Mouse (Mus musculus) CH12.LX (cell line): ENCODE measurements around the gene Armc3. TPM values are rescaled to one million over a fixed set of nuclear protein-coding genes. Genes with fewer than 3 reads are reported as not detected.

Source experiments
- DNase-seq: peaks from one replicate; pipeline ENCODE4 v3.0.0-alpha.2; 2013; ENCODE audit errors: extremely low read depth
- H3K27ac ChIP-seq: 2 replicates; pipeline ENCODE4 v1.5.1; 2012; ENCODE audit warnings: low read depth, mild to moderate bottlenecking, control low read depth, moderate library complexity; ENCODE audit not compliant: insufficient read depth
- H3K27me3 ChIP-seq: replicated peaks from 2 replicates; pipeline ENCODE3; 2012; ENCODE audit warnings: inconsistent platforms
- H3K36me3 ChIP-seq, 2 experiments: replicated peaks in 1 of 2; 2 replicates each; pipeline versions ENCODE3 to v1.6.1; 2012; ENCODE audit warnings: inconsistent platforms in 1 of 2, low read length in 1 of 2, mild to moderate bottlenecking in 1 of 2, mixed read lengths in 1 of 2, moderate library complexity in 1 of 2; ENCODE audit not compliant: control insufficient read depth in 1 of 2, insufficient read depth in 1 of 2
- H3K4me1 ChIP-seq, 2 experiments: 2 replicates each; pipeline ENCODE4 v1.6.1; 2012; ENCODE audit warnings: inconsistent platforms in 1 of 2, moderate library complexity in 1 of 2; ENCODE audit not compliant: insufficient read depth in 2 of 2, control insufficient read depth in 1 of 2
- H3K4me2 ChIP-seq: 2 replicates; pipeline ENCODE4 v1.6.1; 2012; ENCODE audit warnings: low read depth, mild to moderate bottlenecking, control low read depth; ENCODE audit not compliant: poor library complexity, insufficient read depth, severe bottlenecking
- H3K4me3 ChIP-seq, 3 experiments: fragments of 150-350 bp in 1 of 3; sonication (generic) in 1 of 3; replicated peaks in 1 of 3; 2 replicates each; pipeline versions ENCODE3 to v1.5.1; 2011 to 2012; ENCODE audit warnings: low read depth in 2 of 3, low read length in 2 of 3, mild to moderate bottlenecking in 2 of 3, moderate library complexity in 2 of 3, control low read depth in 1 of 3, improper control_type of control experiment in 1 of 3, inconsistent platforms in 1 of 3, mixed read lengths in 1 of 3; ENCODE audit not compliant: poor library complexity in 1 of 3
- H3K79me2 ChIP-seq: replicated peaks from 2 replicates; pipeline ENCODE4 v1.6.1; 2012; ENCODE audit warnings: mild to moderate bottlenecking, moderate library complexity; ENCODE audit not compliant: control insufficient read depth, poor library complexity, insufficient read depth, severe bottlenecking; ENCODE audit errors: extremely low read depth
- H3K9ac ChIP-seq: 2 replicates; pipeline ENCODE4 v1.6.1; 2012; ENCODE audit warnings: low read depth, mild to moderate bottlenecking, control low read depth, moderate library complexity; ENCODE audit not compliant: insufficient read depth
- H3K9me3 ChIP-seq: replicated peaks from 2 replicates; pipeline ENCODE3; 2012; ENCODE audit warnings: low read length, inconsistent platforms, mixed read lengths
- CHD2 ChIP-seq: IDR thresholded peaks from 2 replicates; pipeline ENCODE4 v1.6.1; 2011; ENCODE audit warnings: low read length, improper control_type of control experiment
- EP300 ChIP-seq: IDR thresholded peaks from 2 replicates; pipeline ENCODE4 v1.6.1; 2011; ENCODE audit warnings: low read length, improper control_type of control experiment
- IRF4 ChIP-seq: IDR thresholded peaks from 2 replicates; pipeline ENCODE4 v1.6.1; 2014; ENCODE audit warnings: low read depth, mild to moderate bottlenecking, inconsistent platforms, low read length, improper control_type of control experiment
- JUN ChIP-seq: IDR thresholded peaks from 2 replicates; pipeline ENCODE4 v1.6.1; 2011; ENCODE audit warnings: low read depth, mild to moderate bottlenecking, low read length, improper control_type of control experiment, moderate library complexity; ENCODE audit not compliant: insufficient read depth
- JUND ChIP-seq: conservative IDR thresholded peaks from 2 replicates; pipeline ENCODE4 v1.6.1; 2011; ENCODE audit warnings: low read depth, low read length, improper control_type of control experiment
- KAT2A ChIP-seq: IDR thresholded peaks from 2 replicates; pipeline ENCODE4 v1.6.1; 2012; ENCODE audit warnings: low read length, improper control_type of control experiment, inconsistent platforms; ENCODE audit not compliant: insufficient replicate concordance
- MAFK ChIP-seq: IDR thresholded peaks from 2 replicates; pipeline ENCODE4 v1.6.1; 2011; ENCODE audit warnings: low read length, improper control_type of control experiment; ENCODE audit not compliant: insufficient replicate concordance
- MAZ ChIP-seq: IDR thresholded peaks from 2 replicates; pipeline ENCODE4 v1.6.1; 2012; ENCODE audit warnings: low read depth, mild to moderate bottlenecking, inconsistent platforms, low read length, improper control_type of control experiment, moderate library complexity
- MXI1 ChIP-seq: IDR thresholded peaks from 2 replicates; pipeline ENCODE4 v1.6.1; 2011; ENCODE audit warnings: mild to moderate bottlenecking, low read depth, low read length, improper control_type of control experiment
- MYC ChIP-seq: IDR thresholded peaks from 2 replicates; pipeline ENCODE4 v1.6.1; 2011; ENCODE audit warnings: low read depth, mild to moderate bottlenecking, improper control_type of control experiment, low read length
- NELFE ChIP-seq: IDR thresholded peaks from 2 replicates; pipeline ENCODE4 v1.6.1; 2011; ENCODE audit warnings: low read depth, low read length, improper control_type of control experiment
- NRF1 ChIP-seq: IDR thresholded peaks from 2 replicates; pipeline ENCODE4 v1.6.1; 2014; ENCODE audit warnings: low read depth, mild to moderate bottlenecking, inconsistent platforms, low read length, improper control_type of control experiment, moderate library complexity
- POLR2AphosphoS2 ChIP-seq: IDR thresholded peaks from 2 replicates; pipeline ENCODE4 v1.6.1; 2011; ENCODE audit warnings: low read depth, low read length, improper control_type of control experiment
- SMC3 ChIP-seq: IDR thresholded peaks from 2 replicates; pipeline ENCODE4 v1.6.1; 2011; ENCODE audit warnings: low read depth, low read length, improper control_type of control experiment
- TCF12 ChIP-seq: IDR thresholded peaks from 2 replicates; pipeline ENCODE4 v1.6.1; 2014; ENCODE audit warnings: low read depth, mild to moderate bottlenecking, inconsistent platforms, low read length, improper control_type of control experiment
- dilution Hi-C: fragments of 300-500 bp; cut with MboI; formaldehyde crosslinking; loops from 2 replicates; pipeline ENCODE4 v1.14.3; 2020; ENCODE audit warnings: low sequenced_read_pairs; ENCODE audit not compliant: extremely low pct_unique_long_range_greater_than_20kb, extremely low pct_ligation_motif_present
- in situ Hi-C: fragments of 300-500 bp; cut with MboI; formaldehyde crosslinking; loops from 3 replicates; pipeline ENCODE4 v1.14.3; 2019; ENCODE audit warnings: low sequenced_read_pairs, low pct_ligation_motif_present, low pct_unique_long_range_greater_than_20kb, mixed read lengths
- polyA plus RNA-seq: library from polyadenylated mRNA; unstranded; fragments of >175 nt; gene quantifications from 2 replicates; pipeline ENCODE4 v1.2.1, GENCODE M21; 2012; ENCODE audit warnings: low read depth; ENCODE audit not compliant: insufficient read length
- total RNA-seq, 2 experiments: library from RNA; depleted of rRNA; stranded (reverse); fragments of 300-350 nt in 1 of 2; fragments of >200 nt in 1 of 2; gene quantifications; 2 replicates each; pipeline ENCODE4 v1.2.3; 2012 to 2014

The Armc3 gene
- total and polyA plus RNA-seq, 3 experiments: 0.08 to 0.36 (median 0.21) TPM

- H3K4me2 ChIP-seq: no peak overlapping the region
- H3K36me3 ChIP-seq: no peaks in the 10 kb centered on the region
- dilution Hi-C loops (no loop called here), in situ Hi-C loops (no loop called here)
- H3K27ac ChIP-seq: no peak overlapping the region
- TF ChIP-seq MAFK: no peak
- no peak for TF ChIP-seq MYC
- no peak for TF ChIP-seq IRF4
- TF ChIP-seq JUND: no peak
- TF ChIP-seq KAT2A: no peak
- no peak for TF ChIP-seq EP300
- no peak for TF ChIP-seq JUN
- no peaks in the 10 kb centered on the region for H3K9me3 ChIP-seq
- no peaks in the 10 kb centered on the region for H3K27me3 ChIP-seq
- peaks cover 0 to 15% of the 10 kb centered on the region in 2 experiments; a peak in 2 of 4 replicates for H3K4me1 ChIP-seq
- no peak overlapping the region for H3K9ac ChIP-seq
- no peak overlapping the region for H3K4me3 ChIP-seq
- H3K79me2 ChIP-seq: no peaks in the 10 kb centered on the region
- DNase-seq: no peak
Observed at GRCm38 (mm10) chr2:19322448-19322847, 123.3 kb downstream of the Armc3 start.

GRCm38 (mm10) chr2:19326376-19326775 lies 127.3 kb downstream of the Armc3 start:
- dilution Hi-C loops (no loop called here), in situ Hi-C loops (loop anchor here (25.0 kb wide), 1 partner anchor 464 kb away; no protein-coding TSS in a partner anchor)
- no peak overlapping the region for H3K4me3 ChIP-seq
- H3K79me2 ChIP-seq: no peaks in the 10 kb centered on the region
- no peak overlapping the region for H3K4me2 ChIP-seq
- no peaks in the 10 kb centered on the region for H3K27me3 ChIP-seq
- H3K9ac ChIP-seq: no peak overlapping the region
- H3K36me3 ChIP-seq: no peaks in the 10 kb centered on the region
- peaks cover 0 to 7% of the 10 kb centered on the region in 2 experiments; a peak in 2 of 4 replicates for H3K4me1 ChIP-seq
- DNase-seq: no peak
- H3K9me3 ChIP-seq: no peaks in the 10 kb centered on the region
- no peak for TF ChIP-seq MXI1
- TF ChIP-seq POLR2AphosphoS2: no peak
- TF ChIP-seq IRF4: no peak
- H3K27ac ChIP-seq: no peak overlapping the region

DNA sequence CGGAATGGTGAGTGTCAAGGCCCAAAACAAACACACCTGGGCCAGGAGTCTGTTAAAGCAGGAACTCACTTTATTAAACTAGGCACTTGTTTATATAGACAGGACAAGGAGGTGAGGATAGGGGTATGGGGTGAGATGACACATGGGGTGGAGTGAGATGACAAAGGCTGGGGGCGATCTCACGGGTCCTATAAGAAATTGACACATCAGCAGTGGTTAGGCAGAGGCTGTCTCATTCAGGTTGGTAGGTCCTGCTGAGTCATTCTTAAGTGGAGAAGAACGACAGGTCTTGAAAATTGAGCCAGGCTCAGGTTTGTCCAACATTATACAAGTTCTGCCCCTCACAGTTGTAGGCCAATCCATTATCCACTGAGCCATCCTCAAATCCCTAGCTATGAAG lies 128.7 kb downstream of the Armc3 start:
- no peak overlapping the region for H3K4me3 ChIP-seq
- no peaks in the 10 kb centered on the region for H3K36me3 ChIP-seq
- H3K79me2 ChIP-seq: no peaks in the 10 kb centered on the region
- H3K9ac ChIP-seq: no peak overlapping the region
- dilution Hi-C loops: no loop called here
- in situ Hi-C loops: loop anchor here (25.0 kb wide), 1 partner anchor 466 kb away; no protein-coding TSS in a partner anchor
- TF ChIP-seq IRF4 (no peak), TCF12 (no peak), NELFE (no peak), SMC3 (no peak), CHD2 (no peak), MXI1 (no peak), MAZ (no peak), KAT2A (no peak), NRF1 (no peak)
- H3K4me1 ChIP-seq: peaks cover 0 to 7% of the 10 kb centered on the region in 2 experiments; a peak in 2 of 4 replicates
- no peak overlapping the region for H3K27ac ChIP-seq
- no peaks in the 10 kb centered on the region for H3K9me3 ChIP-seq
- no peaks in the 10 kb centered on the region for H3K27me3 ChIP-seq
- peak; percentile 59 for DNase-seq
- no peak overlapping the region for H3K4me2 ChIP-seq
